8 mouse cellular contexts compared by ENCODE assay signal in the genomic region with DNA sequence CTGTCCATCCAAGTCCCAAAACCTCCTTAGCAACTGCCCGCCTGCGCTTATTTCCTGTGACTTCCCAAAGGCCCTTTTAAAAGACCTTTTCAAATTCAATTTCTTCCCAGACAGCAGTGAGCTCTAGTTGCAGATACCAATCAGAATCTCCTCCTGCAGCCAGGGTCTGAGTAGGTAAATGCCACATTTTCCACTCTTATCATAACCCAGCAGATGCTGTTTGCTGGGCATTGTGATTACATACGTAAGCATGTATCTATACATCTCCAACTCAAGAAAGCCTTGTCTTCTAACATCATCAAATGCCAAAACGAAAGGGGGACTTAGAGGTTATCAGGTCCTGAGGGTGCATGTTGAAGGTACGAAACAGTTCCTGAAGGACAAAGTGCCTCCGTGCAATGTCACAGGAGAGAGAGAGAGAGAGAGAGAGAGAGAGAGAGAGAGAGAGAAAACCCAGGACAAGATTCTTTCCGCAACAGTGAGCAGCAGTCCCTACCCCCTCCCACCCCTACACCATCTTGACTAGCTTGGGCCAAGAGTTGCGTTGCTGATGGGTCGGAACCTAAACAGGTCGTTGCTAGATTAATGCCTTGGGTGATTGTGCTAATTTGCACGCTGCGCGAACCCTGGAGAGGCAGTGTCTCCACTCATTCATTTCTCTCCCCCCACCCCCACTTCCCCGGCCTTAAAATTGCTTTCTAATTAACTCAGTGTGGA. TPM values are rescaled to one million over a fixed set of nuclear protein-coding genes. Genes with fewer than 3 reads are reported as not detected.
DNase-seq lines count a peak whose midpoint lies in the region; ATAC-seq and TF ChIP-seq lines count a peak whose summit lies in the region.
"Had no signal": no experiment of that assay in that cellular context is flagged by ENCODE, and none has a peak within 500 bp of the region (broad histone marks: within the 10 kb centered on the region; RNA-seq: fewer than 3 reads in every experiment).

No protein-coding gene starts in this region.

- H3K4me3 ChIP-seq in lung, embryonic 14.5 days (ENCODE audit: low read depth, low read length), result no peak overlapping the region
- H3K4me3 ChIP-seq in embryonic facial prominence, embryonic 12.5 days, result no peak overlapping the region
- H3K4me3 ChIP-seq in hindbrain, embryonic 11.5 days (ENCODE audit: low read depth, low read length), result peak overlapping the region; percentile 13; the same call in 1 of the 2 replicates
- H3K4me3 ChIP-seq in midbrain, embryonic 11.5 days (ENCODE audit: low read depth, low read length), result peak overlapping the region; percentile 10; the same call in 1 of the 2 replicates

- 36% methylated on average over 14 of the region's 14 CpGs for WGBS in lung, embryonic 14.5 days
- WGBS in embryonic facial prominence, embryonic 12.5 days, result 46% methylated on average over 14 of the region's 14 CpGs
- WGBS in hindbrain, embryonic 11.5 days, result 40% methylated on average over 14 of the region's 14 CpGs
- 44% methylated on average over 14 of the region's 14 CpGs for WGBS in midbrain, embryonic 11.5 days

- H3K4me2 ChIP-seq in lung, embryonic 14.5 days, result peak overlapping the region; percentile 49
- H3K4me2 ChIP-seq in embryonic facial prominence, embryonic 12.5 days (replicated peaks), result peak overlapping the region; percentile 45
- peak overlapping the region; percentile 37 for H3K4me2 ChIP-seq in hindbrain, embryonic 11.5 days (replicated peaks; ENCODE audit: low read depth, low read length)
- H3K4me2 ChIP-seq in midbrain, embryonic 11.5 days, result peak overlapping the region; percentile 43

- no peaks in the 10 kb centered on the region for H3K4me1 ChIP-seq in lung, embryonic 14.5 days (ENCODE audit: insufficient read depth)
- peaks cover 11% of the 10 kb centered on the region; the same call in 1 of the 2 replicates for H3K4me1 ChIP-seq in embryonic facial prominence, embryonic 12.5 days
- no peaks in the 10 kb centered on the region for H3K4me1 ChIP-seq in hindbrain, embryonic 11.5 days (replicated peaks; ENCODE audit: control insufficient read depth, insufficient read depth, low read length)
- H3K4me1 ChIP-seq in midbrain, embryonic 11.5 days (ENCODE audit: control insufficient read depth, insufficient read depth, low read length), result no peaks in the 10 kb centered on the region

- ATAC-seq in lung, embryonic 14.5 days (ENCODE audit: insufficient read depth), result peak; percentile 28; the same call in 1 of the 2 replicates
- ATAC-seq in embryonic facial prominence, embryonic 12.5 days (ENCODE audit: insufficient number of reproducible peaks, insufficient read depth, low FRiP score, low TSS enrichment), result no peak
- peak; percentile 72 for ATAC-seq in hindbrain, embryonic 11.5 days (ENCODE audit: low FRiP score)
- ATAC-seq in midbrain, embryonic 11.5 days (ENCODE audit: low FRiP score), result peak; percentile 75

- H3K27me3 ChIP-seq in lung, embryonic 14.5 days (ENCODE audit: insufficient read depth, low read length), result no peaks in the 10 kb centered on the region
- no peaks in the 10 kb centered on the region for H3K27me3 ChIP-seq in embryonic facial prominence, embryonic 12.5 days
- no peaks in the 10 kb centered on the region for H3K27me3 ChIP-seq in hindbrain, embryonic 11.5 days (ENCODE audit: control insufficient read depth, insufficient read depth, low read length)
- no peaks in the 10 kb centered on the region for H3K27me3 ChIP-seq in midbrain, embryonic 11.5 days (ENCODE audit: control insufficient read depth, insufficient read depth, low read length)

- no peaks in the 10 kb centered on the region for H3K9me3 ChIP-seq in lung, embryonic 14.5 days (ENCODE audit: low read depth, low read length)
- no peaks in the 10 kb centered on the region for H3K9me3 ChIP-seq in embryonic facial prominence, embryonic 12.5 days
- no peaks in the 10 kb centered on the region for H3K9me3 ChIP-seq in hindbrain, embryonic 11.5 days (ENCODE audit: control insufficient read depth, low read length)
- H3K9me3 ChIP-seq in midbrain, embryonic 11.5 days (ENCODE audit: control insufficient read depth, low read length), result no peaks in the 10 kb centered on the region

- no peak overlapping the region for H3K27ac ChIP-seq in lung, embryonic 14.5 days (ENCODE audit: low read depth)
- no peak overlapping the region for H3K27ac ChIP-seq in embryonic facial prominence, embryonic 12.5 days
- H3K27ac ChIP-seq in hindbrain, embryonic 11.5 days (ENCODE audit: low read depth, low read length), result no peak overlapping the region
- H3K27ac ChIP-seq in midbrain, embryonic 11.5 days (ENCODE audit: low read depth, low read length), result no peak overlapping the region

- H3K36me3 ChIP-seq in lung, embryonic 14.5 days (ENCODE audit: insufficient read depth), result no peaks in the 10 kb centered on the region
- no peaks in the 10 kb centered on the region for H3K36me3 ChIP-seq in embryonic facial prominence, embryonic 12.5 days
- no peaks in the 10 kb centered on the region for H3K36me3 ChIP-seq in hindbrain, embryonic 11.5 days (ENCODE audit: control insufficient read depth, insufficient read depth, low read length)
- no peaks in the 10 kb centered on the region for H3K36me3 ChIP-seq in midbrain, embryonic 11.5 days (ENCODE audit: control insufficient read depth, insufficient read depth, low read length)

- DNase-seq in lung, embryonic 14.5 days, result no peak
- no peak for DNase-seq in lung, postnatal 14 days
- DNase-seq in hindbrain, embryonic 11.5 days (ENCODE audit: low spot score), result peak; percentile 20
- no peak for DNase-seq in midbrain, embryonic 11.5 days (ENCODE audit: low spot score, missing footprints)
- DNase-seq in embryo, embryonic 11 days, result no peak
- no peak for DNase-seq in gastrocnemius, postnatal 25 days

- no peak for TF ChIP-seq CTCF in lung, embryonic 14.5 days (IDR thresholded peaks at IDR 0.05; ENCODE audit: low read depth)

- H3K9ac ChIP-seq in lung, embryonic 14.5 days, result no peak overlapping the region
- peak overlapping the region; percentile 8; the same call in 1 of the 2 replicates for H3K9ac ChIP-seq in embryonic facial prominence, embryonic 12.5 days
- peak overlapping the region; percentile 36; the same call in 1 of the 2 replicates for H3K9ac ChIP-seq in hindbrain, embryonic 11.5 days (ENCODE audit: low read depth, low read length)
- 0 out of 2 replicates have a peak overlapping the region, but pooled peaks have one; percentile 3 for H3K9ac ChIP-seq in midbrain, embryonic 11.5 days (ENCODE audit: low read length)

RNA-seq across cellular contexts. Expression of a gene that starts 3.0 kb away (rescaled TPM):
- polyA plus RNA-seq in lung, embryonic 14.5 days (2014; fragmentation: Nextera tagmentation; extraction: Ambion mirVana), result 52.4 and 53.9 TPM in 2 replicates
- 59.3 and 59.9 TPM in 2 replicates for polyA plus RNA-seq in embryonic facial prominence, embryonic 12.5 days (2016; fragmentation: Nextera tagmentation; extraction: Ambion mirVana)
- polyA plus RNA-seq in hindbrain, embryonic 11.5 days (2014; fragmentation: Nextera tagmentation; extraction: Ambion mirVana), result 69.9 and 72.5 TPM in 2 replicates
- polyA plus RNA-seq in midbrain, embryonic 11.5 days (2014; fragmentation: Nextera tagmentation; extraction: Ambion mirVana), result 64.4 and 67.8 TPM in 2 replicates
- 10 to 100 TPM; 69.9 to 72.1 TPM for total RNA-seq in gastrocnemius, postnatal 25 days (2021)

RNA-seq across cellular contexts. Expression of a gene that starts 3.1 kb away (rescaled TPM):
- not detected in 2 replicates for polyA plus RNA-seq in lung, embryonic 14.5 days (2014; fragmentation: Nextera tagmentation; extraction: Ambion mirVana)
- polyA plus RNA-seq in embryonic facial prominence, embryonic 12.5 days (2016; fragmentation: Nextera tagmentation; extraction: Ambion mirVana), result 0.60 and 0.81 TPM in 2 replicates
- 0.39 and 0.59 TPM in 2 replicates for polyA plus RNA-seq in hindbrain, embryonic 11.5 days (2014; fragmentation: Nextera tagmentation; extraction: Ambion mirVana)
- 0.12 TPM in 2 replicates for polyA plus RNA-seq in midbrain, embryonic 11.5 days (2014; fragmentation: Nextera tagmentation; extraction: Ambion mirVana)
- under 1 TPM in 1 of 2 experiments, not detected in 1; 0.35 TPM for total RNA-seq in gastrocnemius, postnatal 25 days (2021)

RNA-seq across cellular contexts. Expression of a gene that starts 25.9 kb away (rescaled TPM):
- polyA plus RNA-seq in lung, embryonic 14.5 days (2014; fragmentation: Nextera tagmentation; extraction: Ambion mirVana), result 15.4 and 16.9 TPM in 2 replicates
- 10.4 and 11.4 TPM in 2 replicates for polyA plus RNA-seq in embryonic facial prominence, embryonic 12.5 days (2016; fragmentation: Nextera tagmentation; extraction: Ambion mirVana)
- polyA plus RNA-seq in hindbrain, embryonic 11.5 days (2014; fragmentation: Nextera tagmentation; extraction: Ambion mirVana), result 16.5 and 19.2 TPM in 2 replicates
- polyA plus RNA-seq in midbrain, embryonic 11.5 days (2014; fragmentation: Nextera tagmentation; extraction: Ambion mirVana), result 23.9 and 24.6 TPM in 2 replicates
- total RNA-seq in gastrocnemius, postnatal 25 days (2021), result 1 to 10 TPM; 7.8 to 8.6 TPM

RNA-seq across cellular contexts. Expression of a gene that starts 27.8 kb away (rescaled TPM):
- polyA plus RNA-seq in lung, embryonic 14.5 days (2014; fragmentation: Nextera tagmentation; extraction: Ambion mirVana), result not detected in 2 replicates
- 0.09 and 0.31 TPM in 2 replicates for polyA plus RNA-seq in embryonic facial prominence, embryonic 12.5 days (2016; fragmentation: Nextera tagmentation; extraction: Ambion mirVana)
- polyA plus RNA-seq in hindbrain, embryonic 11.5 days (2014; fragmentation: Nextera tagmentation; extraction: Ambion mirVana), result 0.06 and 0.49 TPM in 2 replicates
- polyA plus RNA-seq in midbrain, embryonic 11.5 days (2014; fragmentation: Nextera tagmentation; extraction: Ambion mirVana), result 0.05 TPM in 1 of 2 replicates, not detected in the other
- total RNA-seq in gastrocnemius, postnatal 25 days (2021), result not detected
- total RNA-seq: layer of hippocampus, postnatal 14 days had no signal

Comparison
In these comparisons a context has a peak if more than half of its experiments do, and no peak if none do; other contexts are left out.
1. H3K4me3 ChIP-seq: peak in hindbrain, embryonic 11.5 days (single experiment) and midbrain, embryonic 11.5 days (single experiment); none in lung, embryonic 14.5 days (single experiment) and embryonic facial prominence, embryonic 12.5 days (single experiment).
2. Peak in every context shown above with its lines, with median percentiles within 50 percentile points of each other: H3K4me2 ChIP-seq.